Mouse (Mus musculus) liver, embryonic 11.5 days (tissue): Measurements from ENCODE around the gene Atp6v1fnb. TPM values are rescaled to one million over a fixed set of nuclear protein-coding genes. Genes with fewer than 3 reads are reported as not detected.
A peak's percentile ranks its signal among the peaks of the same experiment; 100 is the strongest.

Source experiments
- ATAC-seq: fragments of 200-750 bp; cut with Nextera tagmentation; replicated peaks from 2 replicates; pipeline ENCODE4 v1.8.0; 2017; ENCODE audit warnings: moderate number of reproducible peaks, mild to moderate bottlenecking, moderate TSS enrichment, moderate library complexity; ENCODE audit not compliant: low FRiP score
- DNase-seq: peaks from one replicate; pipeline ENCODE4 v3.0.0-alpha.2; 2017; ENCODE audit warnings: low spot score
- H3K27ac ChIP-seq: fragments of 300-500 bp; sonication (generic); 2 replicates; pipeline ENCODE4 v1.5.1; 2014; ENCODE audit warnings: mild to moderate bottlenecking, low read depth, low read length, control low read depth
- H3K27me3 ChIP-seq: fragments of 300-500 bp; sonication (generic); replicated peaks from 2 replicates; pipeline ENCODE4 v1.6.1; 2014; ENCODE audit warnings: low read length, mixed read lengths; ENCODE audit not compliant: control insufficient read depth, insufficient read depth
- H3K36me3 ChIP-seq: fragments of 300-500 bp; sonication (generic); 2 replicates; pipeline ENCODE4 v1.6.1; 2014; ENCODE audit warnings: mild to moderate bottlenecking, low read length, moderate library complexity, mixed read lengths; ENCODE audit not compliant: control insufficient read depth, insufficient read depth
- H3K4me1 ChIP-seq: fragments of 300-500 bp; sonication (generic); replicated peaks from 2 replicates; pipeline ENCODE4 v1.6.1; 2014; ENCODE audit warnings: low read length, mixed read lengths; ENCODE audit not compliant: control insufficient read depth, insufficient read depth
- H3K4me2 ChIP-seq: fragments of 300-500 bp; sonication (generic); 2 replicates; pipeline ENCODE4 v1.6.1; 2014; ENCODE audit warnings: mild to moderate bottlenecking, control low read depth, moderate library complexity
- H3K4me3 ChIP-seq: fragments of 300-500 bp; sonication (generic); 2 replicates; pipeline ENCODE4 v1.5.1; 2014; ENCODE audit warnings: low read depth, low read length, control low read depth
- H3K9ac ChIP-seq: fragments of 300-500 bp; sonication (generic); 2 replicates; pipeline ENCODE4 v1.6.1; 2014; ENCODE audit warnings: low read depth, low read length, control low read depth
- H3K9me3 ChIP-seq: fragments of 300-500 bp; sonication (generic); 2 replicates; pipeline ENCODE4 v1.6.1; 2016; ENCODE audit warnings: low read length, inconsistent platforms, mixed read lengths; ENCODE audit not compliant: control insufficient read depth
- WGBS: fragments of 180-500 bp; shearing (Covaris S2); extraction: QIAGEN DNeasy Blood & Tissue Kit; methylation state at CpG from one replicate; pipeline ENCODE4 v1.1.7; 2014; 5-methylcytosine and 5-hydroxymethylcytosine counted together
- polyA plus RNA-seq: library from polyadenylated mRNA; unstranded; fragments of >200 nt; fragmentation: Nextera tagmentation; extraction: Ambion mirVana; gene quantifications from 2 replicates; pipeline ENCODE4 v1.2.1, GENCODE M21; 2014

The Atp6v1fnb gene
- polyA plus RNA-seq, 1 experiment from 2014 or later = 0.34 TPM

GRCm38 (mm10) chr6:29444773-29445172 is 26.5 kb upstream of the Atp6v1fnb start:
- no peaks in the 10 kb centered on the region for H3K27me3 ChIP-seq
- no peak for ATAC-seq

GRCm38 (mm10) chr6:29445354-29445753 is 25.9 kb upstream of the Atp6v1fnb start:
- no peak overlapping the region for H3K9ac ChIP-seq
- DNase-seq = no peak
- no peaks in the 10 kb centered on the region for H3K9me3 ChIP-seq
- no peaks in the 10 kb centered on the region for H3K27me3 ChIP-seq
- peaks cover 5% of the 10 kb centered on the region for H3K36me3 ChIP-seq
- no peak overlapping the region for H3K4me2 ChIP-seq
- H3K4me1 ChIP-seq = no peaks in the 10 kb centered on the region
- 88% methylated on average over 7 of the region's 7 CpGs for WGBS
- H3K4me3 ChIP-seq = no peak overlapping the region
- ATAC-seq = no peak
- no peak overlapping the region for H3K27ac ChIP-seq

More at GRCm38 (mm10) chr6:29444773-29445172, 26.5 kb upstream of the Atp6v1fnb start:
- DNase-seq = no peak
- H3K9ac ChIP-seq = no peak overlapping the region
- peaks cover 4% of the 10 kb centered on the region; the same call in 1 of the 2 replicates for H3K36me3 ChIP-seq
- H3K9me3 ChIP-seq = no peaks in the 10 kb centered on the region
- no peak overlapping the region for H3K4me2 ChIP-seq
- 68% methylated on average over 11 of the region's 11 CpGs for WGBS
- no peak overlapping the region for H3K4me3 ChIP-seq
- H3K27ac ChIP-seq = no peak overlapping the region
- no peaks in the 10 kb centered on the region for H3K4me1 ChIP-seq

GRCm38 (mm10) chr6:29449858-29450257 is 21.4 kb upstream of the Atp6v1fnb start:
- Histone ChIP-seq H3K36me3 (peaks cover 10% of the 10 kb centered on the region), H3K27ac (no peak overlapping the region), H3K4me1 (no peaks in the 10 kb centered on the region), H3K4me3 (no peak overlapping the region), H3K9ac (no peak overlapping the region), H3K27me3 (no peaks in the 10 kb centered on the region), H3K9me3 (no peaks in the 10 kb centered on the region), H3K4me2 (no peak overlapping the region)
- 23% methylated on average over 4 of the region's 4 CpGs for WGBS
- DNase-seq = no peak
- no peak; the same call in 1 of the 2 replicates for ATAC-seq

GRCm38 (mm10) chr6:29450667-29451066 is 20.6 kb upstream of the Atp6v1fnb start:
- Histone ChIP-seq H3K27ac (no peak overlapping the region), H3K4me1 (no peaks in the 10 kb centered on the region), H3K27me3 (no peaks in the 10 kb centered on the region), H3K9ac (no peak overlapping the region), H3K36me3 (peaks cover 14% of the 10 kb centered on the region), H3K4me2 (no peak overlapping the region), H3K9me3 (no peaks in the 10 kb centered on the region), H3K4me3 (no peak overlapping the region)
- 92% methylated on average over 6 of the region's 6 CpGs for WGBS
- ATAC-seq (no peak), DNase-seq (no peak)

- no peak overlapping the region for H3K27ac ChIP-seq
- H3K36me3 ChIP-seq = no peaks in the 10 kb centered on the region
- no peak overlapping the region for H3K9ac ChIP-seq
- no peaks in the 10 kb centered on the region for H3K9me3 ChIP-seq
- whole genome bisulfite sequencing = 65% methylated on average over 7 of the region's 7 CpGs
- no peak overlapping the region for H3K4me2 ChIP-seq
- no peaks in the 10 kb centered on the region for H3K27me3 ChIP-seq
- no peak overlapping the region for H3K4me3 ChIP-seq
- ATAC-seq (no peak), DNase-seq (no peak)
- H3K4me1 ChIP-seq = no peaks in the 10 kb centered on the region
Observed at GRCm38 (mm10) chr6:29461502-29461901, 9.7 kb upstream of the Atp6v1fnb start.

GRCm38 (mm10) chr6:29463388-29463787 is 7.8 kb upstream of the Atp6v1fnb start:
- Histone ChIP-seq H3K4me1 (no peaks in the 10 kb centered on the region; the same call in 1 of the 2 replicates), H3K4me3 (no peak overlapping the region), H3K27me3 (no peaks in the 10 kb centered on the region), H3K9ac (no peak overlapping the region), H3K9me3 (no peaks in the 10 kb centered on the region), H3K27ac (no peak overlapping the region), H3K36me3 (no peaks in the 10 kb centered on the region), H3K4me2 (no peak overlapping the region)
- ATAC-seq (no peak), DNase-seq (no peak)
- WGBS = 79% methylated on average over 3 of the region's 3 CpGs

- Histone ChIP-seq H3K9me3 (no peaks in the 10 kb centered on the region), H3K27me3 (no peaks in the 10 kb centered on the region), H3K4me2 (peak within 1 kb of the TSS; percentile 77), H3K4me1 (peaks cover 6% of the 10 kb centered on the region; the same call in 1 of the 2 replicates), H3K36me3 (peaks cover 16% of the 10 kb centered on the region; the same call in 1 of the 2 replicates), H3K9ac (peak within 1 kb of the TSS; percentile 70), H3K27ac (peak within 1 kb of the TSS; percentile 54; the same call in 1 of the 2 replicates), H3K4me3 (peak within 1 kb of the TSS; percentile 60)
- ATAC-seq (peak; percentile 93), DNase-seq (peak; percentile 93)
- WGBS = under 1% methylated on average over 39 of the region's 39 CpGs
Observed at GRCm38 (mm10) chr6:29467583-29468354, 3.5 kb upstream of the Atp6v1fnb start, which contains the start of gene Atp6v1f. Gene Atp6v1f (plus strand): TSS chr6:29467718.

- no peak overlapping the region for H3K27ac ChIP-seq
- no peaks in the 10 kb centered on the region for H3K9me3 ChIP-seq
- peak overlapping the region; percentile 77 for H3K4me2 ChIP-seq
- 87% methylated on average over 3 of the region's 3 CpGs for WGBS
- no peak for DNase-seq
- peaks cover 16% of the 10 kb centered on the region; the same call in 1 of the 2 replicates for H3K36me3 ChIP-seq
- peak overlapping the region; percentile 60 for H3K4me3 ChIP-seq
- H3K4me1 ChIP-seq = peaks cover 10% of the 10 kb centered on the region; the same call in 1 of the 2 replicates
- no peaks in the 10 kb centered on the region for H3K27me3 ChIP-seq
- peak overlapping the region; percentile 70; the same call in 1 of the 2 replicates for H3K9ac ChIP-seq
- ATAC-seq = no peak
Observed at GRCm38 (mm10) chr6:29468851-29469250, 2.4 kb upstream of the Atp6v1fnb start.
